Mouse (Mus musculus) bone marrow, adult 2 months (tissue): ENCODE data around the gene Cdkl3.

ENCODE experiments used
- CTCF ChIP-seq: fragments of 200-500 bp; IDR thresholded peaks from 2 replicates; pipeline ENCODE4 v1.5.1; 2011; ENCODE audit warnings: low read length, control low read depth; ENCODE audit not compliant: control insufficient read depth, insufficient read depth
- POLR2A ChIP-seq: fragments of 200-500 bp; IDR thresholded peaks from 2 replicates; pipeline ENCODE4 v1.6.1; 2011; ENCODE audit warnings: low read depth, mild to moderate bottlenecking, control low read depth, low read length, borderline replicate concordance; ENCODE audit not compliant: control insufficient read depth

DNA sequence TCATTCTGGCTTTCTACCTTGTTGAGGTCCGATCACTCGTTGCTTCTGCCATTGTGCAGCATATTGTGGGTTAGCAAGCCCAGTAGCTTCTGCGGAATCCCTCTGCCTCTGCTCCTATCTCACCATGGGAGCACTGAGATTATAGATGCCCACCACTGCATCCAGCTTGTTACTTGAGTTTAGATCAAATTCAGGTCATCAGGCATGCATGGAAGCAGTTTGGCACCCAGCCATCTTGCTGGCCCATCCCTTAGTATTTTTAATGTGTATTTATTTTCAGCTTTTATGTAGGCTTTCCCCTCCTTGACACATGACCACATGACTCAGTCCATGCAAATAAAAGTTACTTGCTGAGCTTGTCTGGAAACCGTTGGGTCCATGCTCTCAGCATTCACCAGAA lies 46.3 kb upstream of the Cdkl3 start:
- TF ChIP-seq CTCF (no peak), POLR2A (no peak)
